In the genomic region with DNA sequence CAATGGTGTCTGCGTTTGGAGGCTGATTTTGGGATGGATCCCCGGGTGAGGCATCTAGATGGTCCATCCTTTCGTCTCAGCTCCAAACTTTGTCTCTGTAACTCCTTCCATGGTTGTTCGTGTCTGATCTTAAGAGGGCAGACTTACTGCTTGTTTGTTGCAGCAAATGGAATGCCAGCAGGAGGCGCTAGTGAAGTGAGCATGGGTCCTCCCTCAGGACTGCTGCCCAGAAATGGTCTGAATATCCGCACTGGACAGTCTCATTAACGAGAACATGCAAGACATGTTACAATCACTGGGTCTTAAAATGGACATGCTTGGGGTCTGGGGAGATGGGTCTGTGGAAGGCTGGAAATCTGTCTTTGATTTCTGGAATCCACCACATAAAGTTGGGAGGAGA, we compare ENCODE assay signal across 9 mouse cellular contexts. TPM values are rescaled to one million over a fixed set of nuclear protein-coding genes. Genes with fewer than 3 reads are reported as not detected.
DNase-seq lines count a peak whose midpoint lies in the region; ATAC-seq and TF ChIP-seq lines count a peak whose summit lies in the region.
"Had no signal": no experiment of that assay in that cellular context is flagged by ENCODE, and none has a peak within 500 bp of the region (broad histone marks: within the 10 kb centered on the region; RNA-seq: fewer than 3 reads in every experiment).

No protein-coding gene starts in this region.

- TF ChIP-seq POLR2A in cortical plate, adult 2 months (IDR thresholded peaks at IDR 0.05; ENCODE audit: extremely low read depth, insufficient read depth, low read length), result no peak

- no peak overlapping the region for H3K4me2 ChIP-seq in forebrain, embryonic 14.5 days (ENCODE audit: low read length)
- no peak overlapping the region for H3K4me2 ChIP-seq in forebrain, embryonic 12.5 days
- H3K4me2 ChIP-seq in heart, embryonic 12.5 days, result no peak overlapping the region
- H3K4me2 ChIP-seq: limb, embryonic 13.5 days had no signal

- H3K4me3 ChIP-seq in forebrain, embryonic 14.5 days (ENCODE audit: low read depth, low read length), result no peak overlapping the region
- no peak overlapping the region for H3K4me3 ChIP-seq in forebrain, embryonic 12.5 days (replicated peaks)
- no peak overlapping the region for H3K4me3 ChIP-seq in cortical plate, adult 2 months (ENCODE audit: insufficient read depth, low read length)
- no peak overlapping the region for H3K4me3 ChIP-seq in heart, embryonic 12.5 days
- H3K4me3 ChIP-seq: limb, embryonic 13.5 days had no signal

- peaks cover 6% of the 10 kb centered on the region; the same call in 1 of the 2 replicates for H3K4me1 ChIP-seq in forebrain, embryonic 14.5 days (ENCODE audit: control insufficient read depth, insufficient read depth, low read length)
- peaks cover 14% of the 10 kb centered on the region for H3K4me1 ChIP-seq in forebrain, embryonic 12.5 days
- no peaks in the 10 kb centered on the region for H3K4me1 ChIP-seq in cortical plate, adult 2 months (ENCODE audit: control insufficient read depth, insufficient read depth, low read length)
- H3K4me1 ChIP-seq in heart, embryonic 12.5 days (replicated peaks), result peaks cover 5% of the 10 kb centered on the region; the same call in 1 of the 2 replicates
- H3K4me1 ChIP-seq: limb, embryonic 13.5 days had no signal

- no peaks in the 10 kb centered on the region for H3K9me3 ChIP-seq in forebrain, embryonic 14.5 days (replicated peaks; ENCODE audit: control insufficient read depth, low read length)
- H3K9me3 ChIP-seq in forebrain, embryonic 12.5 days, result no peaks in the 10 kb centered on the region
- H3K9me3 ChIP-seq in heart, embryonic 12.5 days (replicated peaks), result no peaks in the 10 kb centered on the region
- H3K9me3 ChIP-seq: limb, embryonic 13.5 days had no signal

- ATAC-seq in forebrain, embryonic 14.5 days, result peak; percentile 35; the same call in 1 of the 2 replicates
- no peak for ATAC-seq in forebrain, embryonic 12.5 days (ENCODE audit: low FRiP score)
- ATAC-seq in heart, embryonic 12.5 days (ENCODE audit: insufficient number of reproducible peaks, low FRiP score), result peak; percentile 22; the same call in 1 of the 2 replicates
- peak; percentile 57; the same call in 1 of the 2 replicates for ATAC-seq in megakaryocyte progenitor cell, adult 5-6 weeks (replicated peaks; ENCODE audit: poor library complexity)

- no peaks in the 10 kb centered on the region for H3K36me3 ChIP-seq in forebrain, embryonic 14.5 days (ENCODE audit: control insufficient read depth, insufficient read depth, low read length)
- H3K36me3 ChIP-seq in forebrain, embryonic 12.5 days (replicated peaks), result no peaks in the 10 kb centered on the region
- H3K36me3 ChIP-seq in heart, embryonic 12.5 days, result no peaks in the 10 kb centered on the region
- H3K36me3 ChIP-seq: limb, embryonic 13.5 days had no signal

- no peak overlapping the region for H3K9ac ChIP-seq in forebrain, embryonic 14.5 days (ENCODE audit: low read length)
- H3K9ac ChIP-seq in forebrain, embryonic 12.5 days, result no peak overlapping the region
- no peak overlapping the region for H3K9ac ChIP-seq in heart, embryonic 12.5 days
- H3K9ac ChIP-seq: limb, embryonic 13.5 days had no signal

- peak; percentile 76 for DNase-seq in forebrain, embryonic 14.5 days (ENCODE audit: low spot score)
- peak; percentile 81 to 95 for DNase-seq in adrenal gland, adult (ENCODE audit: inconsistent age in 2 of 2, low spot score in 1 of 2)
- DNase-seq in layer of hippocampus, adult 9-11 months, result peak; percentile 82
- peak; percentile 38 for DNase-seq in thymus, postnatal 14 days

- 24% methylated on average over 7 of the region's 7 CpGs for WGBS in forebrain, embryonic 14.5 days
- WGBS in forebrain, embryonic 12.5 days, result 26% methylated on average over 7 of the region's 7 CpGs
- WGBS in heart, embryonic 12.5 days, result 17% methylated on average over 7 of the region's 7 CpGs

- no peaks in the 10 kb centered on the region for H3K27me3 ChIP-seq in forebrain, embryonic 14.5 days (replicated peaks; ENCODE audit: control insufficient read depth, insufficient read depth, low read length)
- no peaks in the 10 kb centered on the region for H3K27me3 ChIP-seq in forebrain, embryonic 12.5 days
- no peaks in the 10 kb centered on the region for H3K27me3 ChIP-seq in heart, embryonic 12.5 days (replicated peaks)
- H3K27me3 ChIP-seq: limb, embryonic 13.5 days had no signal

- H3K27ac ChIP-seq in forebrain, embryonic 14.5 days (ENCODE audit: low read depth, low read length), result no peak overlapping the region
- no peak overlapping the region for H3K27ac ChIP-seq in forebrain, embryonic 12.5 days
- H3K27ac ChIP-seq in cortical plate, adult 2 months (ENCODE audit: insufficient read depth, low read length), result no peak overlapping the region
- no peak overlapping the region for H3K27ac ChIP-seq in heart, embryonic 12.5 days (ENCODE audit: poor library complexity, severe bottlenecking)
- H3K27ac ChIP-seq: limb, embryonic 13.5 days had no signal

- TF ChIP-seq CTCF in cortical plate, adult 2 months (IDR thresholded peaks at IDR 0.05; ENCODE audit: extremely low read depth, insufficient read depth, low read length), result peak; percentile 87

RNA-seq across cellular contexts. Expression of a gene that starts 12.2 kb away (rescaled TPM):
- 10.3 and 12.0 TPM in 2 replicates for polyA plus RNA-seq in forebrain, embryonic 14.5 days (2014; fragmentation: Nextera tagmentation; extraction: Ambion mirVana)
- polyA plus RNA-seq in forebrain, embryonic 12.5 days (2016; fragmentation: Nextera tagmentation; extraction: Ambion mirVana), result 3.8 and 4.3 TPM in 2 replicates
- 31.9 and 33.0 TPM in 2 replicates for polyA plus RNA-seq in cortical plate, adult 2 months (2012; rRNA removed)
- 6.6 and 7.3 TPM in 2 replicates for polyA plus RNA-seq in heart, embryonic 12.5 days (2016; fragmentation: Nextera tagmentation; extraction: Ambion mirVana)
- total RNA-seq in megakaryocyte progenitor cell, adult 5-6 weeks (2015), result 0.22 TPM in 1 of 2 replicates, not detected in the other
- total RNA-seq in megakaryocyte progenitor cell, adult 5-6 weeks (2017), result not detected in 2 replicates

RNA-seq across cellular contexts. Expression of a gene that starts 21.6 kb away (rescaled TPM):
- polyA plus RNA-seq in forebrain, embryonic 14.5 days (2014; fragmentation: Nextera tagmentation; extraction: Ambion mirVana), result 3.0 and 3.1 TPM in 2 replicates
- 1.9 and 2.6 TPM in 2 replicates for polyA plus RNA-seq in forebrain, embryonic 12.5 days (2016; fragmentation: Nextera tagmentation; extraction: Ambion mirVana)
- 8.9 and 9.5 TPM in 2 replicates for polyA plus RNA-seq in cortical plate, adult 2 months (2012; rRNA removed)
- polyA plus RNA-seq in heart, embryonic 12.5 days (2016; fragmentation: Nextera tagmentation; extraction: Ambion mirVana), result 0.08 and 0.12 TPM in 2 replicates
- total RNA-seq in megakaryocyte progenitor cell, adult 5-6 weeks (2015), result not detected in 2 replicates
- not detected in 2 replicates for total RNA-seq in megakaryocyte progenitor cell, adult 5-6 weeks (2017)

RNA-seq across cellular contexts. Expression of a gene that starts 36.0 kb away (rescaled TPM):
- polyA plus RNA-seq in forebrain, embryonic 14.5 days (2014; fragmentation: Nextera tagmentation; extraction: Ambion mirVana), result 15.8 and 24.1 TPM in 2 replicates
- 2.0 TPM in 2 replicates for polyA plus RNA-seq in forebrain, embryonic 12.5 days (2016; fragmentation: Nextera tagmentation; extraction: Ambion mirVana)
- 77.0 and 83.1 TPM in 2 replicates for polyA plus RNA-seq in cortical plate, adult 2 months (2012; rRNA removed)
- polyA plus RNA-seq in heart, embryonic 12.5 days (2016; fragmentation: Nextera tagmentation; extraction: Ambion mirVana), result 1.1 and 2.1 TPM in 2 replicates
- total RNA-seq in megakaryocyte progenitor cell, adult 5-6 weeks (2015), result 1.1 TPM in 2 replicates
- total RNA-seq in megakaryocyte progenitor cell, adult 5-6 weeks (2017), result 2.0 and 2.4 TPM in 2 replicates

Comparison
In these comparisons a context has a peak if more than half of its experiments do, and no peak if none do; other contexts are left out.
1. DNase-seq: peak in every context shown above with its lines; median percentile 88 in adrenal gland, adult; 82 in layer of hippocampus, adult 9-11 months; 76 in forebrain, embryonic 14.5 days; 38 in thymus, postnatal 14 days.